Mouse (Mus musculus) retina, postnatal 7 days (tissue): ENCODE data around the gene Gck.

Experiments
- DNase-seq: peaks from one replicate; pipeline ENCODE4 v3.0.0-alpha.2; 2012; ENCODE audit warnings: low read depth, low spot score

Gene Gck

DNA sequence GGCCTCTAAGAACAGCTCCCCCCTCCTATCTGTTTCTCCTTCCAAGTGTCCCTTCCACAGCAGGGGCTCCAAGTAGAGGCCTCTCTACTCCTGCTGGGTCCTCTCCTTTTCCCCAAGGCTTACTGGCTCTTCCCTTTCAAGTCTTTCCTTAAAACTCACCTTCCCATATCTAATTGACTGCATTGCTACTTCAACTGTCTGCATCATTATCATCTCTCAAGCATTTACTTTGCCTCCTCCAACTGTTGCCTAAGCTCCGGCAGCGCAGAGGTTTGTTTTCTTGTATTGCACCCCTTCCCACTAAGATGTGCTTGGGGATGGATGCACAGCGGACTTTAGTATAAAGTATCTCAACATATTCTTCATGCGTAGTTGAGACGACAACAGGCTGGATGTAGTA, 72.5 kb downstream of the Gck start:
- DNase-seq = no peak

DNA sequence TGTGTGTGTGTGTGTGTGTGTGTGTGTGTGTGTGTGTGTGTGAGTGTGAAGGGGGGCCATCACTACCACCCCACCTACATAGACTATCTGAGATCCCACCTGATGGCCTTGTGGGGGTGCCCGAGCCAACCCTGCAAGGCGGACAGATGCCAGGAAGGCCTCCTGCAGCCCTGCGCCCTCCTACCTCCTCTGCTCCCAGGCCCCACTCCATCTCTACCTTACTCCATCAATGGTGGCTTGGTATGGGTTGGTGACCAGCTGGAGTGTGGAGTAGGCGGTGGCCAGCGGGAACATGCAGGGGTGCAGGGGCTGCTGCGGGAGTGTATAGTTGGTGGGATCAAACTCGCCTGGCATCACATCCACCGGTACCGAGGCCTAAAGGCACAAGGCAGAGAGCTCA, 76.7 kb downstream of the Gck start:
- DNase-seq = no peak

DNA sequence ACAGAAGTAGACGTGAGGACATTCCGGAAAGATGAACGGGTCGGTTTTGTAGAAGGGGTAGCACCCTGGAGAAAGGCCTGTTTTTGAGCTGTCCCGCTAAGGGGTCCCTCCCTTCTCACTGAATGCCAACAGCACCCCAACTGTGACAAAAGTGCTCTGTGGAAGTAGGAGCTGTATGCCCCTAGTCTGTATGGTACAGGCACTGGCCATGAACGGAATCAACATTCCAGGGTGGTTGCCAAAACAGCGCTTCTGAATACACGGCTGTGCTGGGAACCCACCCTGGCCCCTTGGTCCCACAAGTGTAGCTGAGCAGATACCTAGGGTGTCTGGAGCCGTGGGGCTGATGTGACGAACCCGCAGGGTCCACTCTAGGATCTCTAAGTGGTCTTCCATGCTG, 77.2 kb downstream of the Gck start:
- DNase-seq = no peak

DNA sequence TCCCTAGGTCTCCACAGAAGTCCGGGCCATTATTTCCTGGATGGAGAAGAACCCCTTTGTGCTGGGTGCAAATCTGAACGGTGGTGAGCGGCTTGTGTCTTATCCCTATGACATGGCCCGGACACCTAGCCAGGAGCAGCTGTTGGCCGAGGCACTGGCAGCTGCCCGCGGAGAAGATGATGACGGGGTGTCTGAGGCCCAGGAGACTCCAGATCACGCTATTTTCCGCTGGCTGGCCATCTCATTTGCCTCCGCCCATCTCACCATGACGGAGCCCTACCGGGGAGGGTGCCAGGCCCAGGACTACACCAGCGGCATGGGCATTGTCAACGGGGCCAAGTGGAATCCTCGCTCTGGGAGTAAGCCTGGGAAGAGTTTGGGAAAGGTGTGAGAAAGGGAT, 79.8 kb downstream of the Gck start:
- no peak for DNase-seq

DNA sequence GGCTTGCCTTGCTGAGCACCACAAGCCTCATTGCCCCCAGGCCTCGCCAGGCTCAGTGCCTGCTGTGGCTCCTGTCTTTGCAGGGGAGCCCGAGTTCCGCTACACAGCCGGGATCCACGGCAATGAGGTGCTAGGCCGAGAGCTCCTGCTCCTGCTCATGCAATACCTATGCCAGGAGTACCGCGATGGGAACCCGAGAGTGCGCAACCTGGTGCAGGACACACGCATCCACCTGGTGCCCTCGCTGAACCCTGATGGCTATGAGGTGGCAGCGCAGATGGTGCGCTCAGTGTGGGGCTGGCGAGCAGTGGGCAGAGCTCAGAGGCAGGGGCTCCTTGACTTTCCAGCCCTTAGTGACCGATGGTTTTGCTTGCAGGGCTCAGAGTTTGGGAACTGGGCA, 80.5 kb downstream of the Gck start:
- DNase-seq = no peak

DNA sequence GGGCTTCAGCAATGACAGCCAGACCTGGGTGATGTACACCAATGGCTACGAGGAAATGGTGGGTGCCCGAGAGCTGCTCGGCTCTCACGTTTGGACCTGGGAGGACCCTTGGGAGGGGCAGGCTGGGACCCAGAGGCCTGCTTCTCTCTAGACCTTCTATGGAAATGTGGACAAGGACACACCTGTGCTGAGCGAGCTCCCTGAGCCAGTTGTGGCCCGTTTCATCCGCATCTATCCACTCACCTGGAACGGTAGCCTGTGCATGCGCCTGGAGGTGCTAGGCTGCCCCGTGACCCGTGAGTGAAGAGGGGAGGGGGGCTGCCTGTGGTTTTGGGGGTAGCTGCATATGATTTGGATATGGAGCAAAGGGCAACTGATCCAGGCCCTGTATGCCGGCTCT, 81.6 kb downstream of the Gck start:
- no peak for DNase-seq

DNA sequence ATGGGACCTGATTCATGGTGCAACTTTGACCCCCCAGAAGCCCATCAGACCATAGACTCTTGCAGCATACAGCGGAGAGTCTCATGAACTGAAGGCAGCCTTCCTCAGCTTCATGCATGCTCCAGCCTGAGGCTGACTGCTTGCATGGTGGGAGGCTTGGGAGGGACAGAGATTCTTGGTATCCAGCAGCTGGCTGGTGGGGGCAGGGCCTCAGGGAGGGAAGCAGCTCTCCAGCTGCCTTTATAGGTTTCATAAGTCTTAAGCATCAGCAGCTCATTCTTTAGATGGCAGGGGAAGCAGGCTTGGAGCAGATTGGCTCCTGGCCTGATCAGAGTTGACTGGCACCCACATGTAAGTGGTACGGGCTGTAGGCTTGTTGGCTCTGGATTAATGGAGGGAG, 82.7 kb downstream of the Gck start:
- DNase-seq = no peak

DNA sequence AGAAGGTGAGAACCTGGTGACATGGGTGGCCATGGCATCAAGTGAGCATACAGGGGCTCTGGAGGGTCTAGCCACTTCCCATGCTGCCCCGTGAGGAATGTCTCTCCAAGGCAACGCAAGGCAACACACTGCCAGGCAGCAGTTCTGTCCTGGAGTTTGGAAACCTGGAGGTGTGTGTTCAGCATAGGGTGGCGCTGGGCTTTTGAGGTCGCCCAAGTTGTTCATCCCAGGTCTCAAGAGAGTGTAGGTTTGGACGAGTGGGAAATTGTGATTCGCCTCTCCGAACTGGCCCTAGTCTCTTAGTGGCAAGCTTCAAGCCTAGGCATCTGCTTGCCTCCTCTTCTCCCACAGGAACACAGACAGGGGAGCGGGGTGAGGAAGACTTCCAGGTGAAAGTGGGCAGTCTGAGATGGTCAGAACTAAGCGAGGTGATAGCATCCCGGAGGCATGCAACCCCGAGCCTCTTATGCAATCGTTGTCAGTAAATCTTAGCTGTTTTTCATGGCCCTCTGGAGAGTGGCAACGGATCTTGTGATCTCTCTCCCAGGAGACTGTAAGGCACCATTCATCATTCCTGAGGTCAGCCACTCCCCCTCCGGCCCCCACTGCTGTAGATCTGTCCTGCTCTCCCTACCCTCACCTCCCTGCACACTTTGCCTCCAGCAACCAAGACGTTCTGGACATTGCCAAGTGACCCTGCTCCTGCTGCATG, 87.3 kb downstream of the Gck start:
- no peak for DNase-seq

DNA sequence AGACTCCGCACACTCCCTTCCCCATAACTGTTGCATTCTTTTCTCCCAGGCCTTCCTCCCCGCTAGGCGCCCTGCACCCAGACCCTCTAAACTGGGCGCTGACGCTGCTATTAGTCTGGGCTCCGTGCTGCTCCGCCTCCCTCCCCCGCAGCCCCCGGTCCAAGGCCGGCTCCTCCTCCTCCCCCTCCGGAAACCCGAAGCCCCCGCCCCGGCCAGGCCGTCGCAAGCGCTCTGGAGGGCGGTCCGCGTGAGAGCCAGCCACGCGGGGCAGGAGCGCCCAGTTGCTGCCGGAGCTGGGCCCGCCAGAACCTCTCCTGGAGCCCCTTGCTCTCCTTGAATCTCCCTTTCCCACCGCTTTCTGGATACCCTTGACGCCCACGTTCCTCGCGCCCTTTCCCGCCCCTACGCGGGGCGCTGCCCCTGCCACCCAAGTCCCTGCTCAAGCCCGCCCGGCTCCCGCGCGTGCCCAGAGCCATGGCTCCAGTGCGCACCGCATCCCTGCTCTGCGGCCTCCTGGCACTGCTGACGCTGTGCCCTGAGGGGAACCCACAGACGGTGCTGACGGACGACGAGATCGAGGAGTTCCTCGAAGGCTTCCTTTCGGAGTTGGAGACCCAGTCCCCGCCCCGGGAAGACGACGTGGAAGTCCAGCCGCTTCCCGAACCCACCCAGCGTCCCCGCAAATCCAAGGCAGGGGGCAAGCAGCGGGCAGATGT, 88.0 kb downstream of the Gck start, which contains the start of gene Aebp1:
Aebp1 (plus strand) TSS at position 270 of the 716 bp plus-strand sequence.
- DNase-seq = no peak

DNA sequence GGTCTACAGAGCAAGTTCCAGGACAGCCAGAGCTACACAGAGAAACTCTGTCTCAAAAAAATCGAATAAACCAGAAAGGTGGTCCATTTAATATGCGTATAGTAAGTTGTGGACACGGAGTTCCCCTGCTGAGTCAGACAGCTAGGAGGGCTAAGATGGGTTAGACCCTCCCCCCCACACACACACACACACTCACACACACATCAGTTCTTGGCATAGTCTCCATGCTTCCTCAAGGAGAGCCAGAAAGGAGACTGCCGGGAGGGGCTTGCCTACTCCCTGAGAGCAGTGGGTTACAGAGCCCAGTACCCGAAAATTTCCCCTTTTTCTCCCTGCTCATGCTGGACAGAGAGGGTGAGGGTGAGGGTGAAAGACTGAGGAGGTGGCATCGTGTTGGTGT, 89.2 kb downstream of the Gck start:
- DNase-seq = no peak

DNA sequence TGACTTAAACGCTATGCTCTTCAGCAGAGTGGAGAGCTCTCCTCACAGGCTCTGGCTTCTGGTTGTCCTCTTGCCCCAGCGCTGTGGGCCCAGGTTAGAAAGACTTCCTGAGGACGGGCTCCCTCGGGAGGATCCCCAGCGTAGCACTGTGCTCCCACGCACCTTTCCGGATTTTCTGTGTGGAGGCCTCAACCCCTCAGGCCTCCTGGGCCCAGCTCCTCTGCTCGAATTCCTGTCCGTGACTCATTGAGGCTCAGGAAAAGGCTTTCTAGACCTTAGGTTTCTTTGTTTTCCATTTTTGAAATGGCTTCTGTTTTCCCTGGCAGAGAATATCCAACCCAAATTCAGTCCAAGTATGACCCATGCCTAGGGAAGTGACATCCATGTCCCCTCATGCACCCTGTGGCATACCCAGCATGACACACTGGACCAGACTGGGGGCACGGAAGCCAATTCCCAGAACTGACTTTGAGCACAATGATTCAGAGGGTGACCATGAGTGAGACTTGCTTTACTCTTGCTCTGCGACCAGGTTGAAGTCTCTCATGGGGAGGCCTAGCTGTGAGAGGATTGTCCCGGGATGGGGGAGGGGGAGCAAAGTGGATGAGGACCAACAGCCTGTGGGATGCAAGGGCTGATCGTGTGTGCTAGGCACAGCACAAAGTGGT, 89.9 kb downstream of the Gck start:
- no peak for DNase-seq

DNA sequence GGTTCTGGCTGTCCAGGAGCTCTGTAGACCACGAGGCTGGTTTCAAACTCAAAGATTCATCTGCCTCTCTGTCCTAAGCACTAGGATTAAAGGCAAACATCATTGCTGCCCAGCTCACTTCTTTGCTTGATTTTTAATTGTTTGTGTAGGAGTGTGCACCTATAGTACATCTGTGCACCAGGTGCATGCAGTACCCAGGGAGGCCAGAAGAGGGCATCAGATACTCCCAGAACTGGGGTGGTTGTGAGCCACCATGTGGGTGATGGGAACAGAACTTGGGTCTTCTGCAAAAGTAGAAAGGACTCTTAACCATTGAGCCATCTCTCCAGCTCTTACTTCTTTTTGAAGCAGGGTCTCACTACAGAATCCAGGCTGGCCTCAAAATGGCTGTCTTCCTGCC, 91.2 kb downstream of the Gck start:
- DNase-seq = no peak

DNA sequence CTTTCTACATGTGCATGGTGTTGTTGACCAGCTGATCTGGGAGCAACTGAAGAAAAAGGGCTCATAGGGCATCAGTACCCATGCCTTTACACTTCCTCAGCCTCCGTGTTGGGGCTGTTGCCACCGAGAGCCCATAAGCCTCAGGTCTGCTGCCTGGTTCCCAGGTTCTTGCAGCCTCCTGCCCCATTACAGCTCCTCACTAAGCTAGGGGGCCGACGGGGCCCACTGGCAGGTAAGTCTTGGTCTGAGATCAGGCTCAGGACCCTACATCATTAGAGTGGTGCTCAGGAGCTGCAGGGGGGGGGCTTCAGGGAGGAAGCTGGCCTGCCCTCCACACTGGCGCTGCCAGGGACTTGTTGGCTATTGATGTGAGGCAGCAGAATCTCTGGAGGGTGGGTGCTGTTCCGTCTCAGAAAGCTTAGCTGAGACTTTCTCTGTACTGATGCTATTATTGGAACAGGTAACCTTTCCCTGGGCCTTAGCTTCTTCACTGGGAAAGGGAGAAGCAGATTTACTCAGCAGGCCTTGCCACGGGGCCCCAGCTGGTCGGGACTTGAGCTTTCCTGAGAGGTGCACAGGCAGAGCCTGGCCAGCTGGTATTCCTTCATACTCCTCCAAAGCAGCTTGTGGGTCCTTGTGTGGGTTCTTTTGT, 93.3 kb downstream of the Gck start:
- no peak for DNase-seq

DNA sequence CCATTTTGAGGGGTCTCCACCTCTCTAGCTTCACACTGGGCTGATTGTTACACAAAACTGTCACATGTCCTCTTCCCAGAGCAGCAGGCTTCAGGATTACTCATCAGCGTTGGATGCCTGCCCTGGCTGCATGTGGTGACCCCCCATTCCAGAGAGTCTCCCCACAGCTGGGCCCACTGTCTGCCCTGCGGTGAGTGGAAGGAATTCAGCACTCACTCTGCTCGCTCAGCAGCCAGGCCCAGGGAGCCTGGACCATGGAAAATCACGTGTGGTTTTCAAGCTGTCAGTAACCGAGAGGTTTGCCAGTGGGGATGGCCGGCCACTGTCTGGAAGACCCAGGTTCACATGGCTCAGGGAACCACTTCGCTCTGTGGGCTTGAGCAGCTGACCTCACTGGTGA, 94.0 kb downstream of the Gck start:
- no peak for DNase-seq

DNA sequence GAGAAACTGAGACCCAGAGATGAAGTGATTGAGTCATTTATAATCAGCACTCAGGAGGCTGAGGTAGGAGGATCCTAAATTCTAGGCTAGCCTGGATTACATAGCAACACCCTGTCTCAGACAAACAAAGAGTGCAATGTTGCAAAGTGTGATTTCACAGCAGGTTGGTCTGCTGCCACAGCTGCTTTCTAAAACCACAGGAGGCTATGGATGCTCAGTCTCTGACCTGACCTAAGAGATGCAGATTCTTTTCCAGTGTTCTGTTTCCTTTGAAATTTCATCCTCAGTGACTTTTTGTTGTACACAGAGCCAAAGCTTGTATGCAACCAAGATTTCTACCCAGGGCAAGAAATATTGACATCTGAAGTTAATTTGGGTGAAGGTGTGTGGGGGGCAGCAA, 94.4 kb downstream of the Gck start:
- no peak for DNase-seq

DNA sequence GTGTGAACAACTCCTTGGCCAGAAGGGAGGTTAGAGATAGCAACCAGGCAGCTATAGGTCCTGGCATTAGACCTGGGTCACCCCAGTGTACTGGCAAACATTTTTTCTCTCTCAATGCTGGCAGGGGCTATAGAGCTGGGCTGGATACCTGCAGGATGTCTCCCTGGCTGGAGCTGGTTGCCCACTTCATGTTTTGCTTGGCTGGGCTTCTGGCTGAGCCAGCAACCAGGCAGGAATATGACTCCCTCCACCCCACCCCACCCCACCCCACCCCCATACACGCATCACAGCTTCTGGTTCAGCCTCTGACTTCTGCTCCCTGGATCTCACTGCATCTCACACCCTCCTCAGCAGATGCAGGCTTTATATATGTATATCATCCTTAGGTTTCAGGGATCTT, 97.6 kb downstream of the Gck start:
- DNase-seq = no peak

DNA sequence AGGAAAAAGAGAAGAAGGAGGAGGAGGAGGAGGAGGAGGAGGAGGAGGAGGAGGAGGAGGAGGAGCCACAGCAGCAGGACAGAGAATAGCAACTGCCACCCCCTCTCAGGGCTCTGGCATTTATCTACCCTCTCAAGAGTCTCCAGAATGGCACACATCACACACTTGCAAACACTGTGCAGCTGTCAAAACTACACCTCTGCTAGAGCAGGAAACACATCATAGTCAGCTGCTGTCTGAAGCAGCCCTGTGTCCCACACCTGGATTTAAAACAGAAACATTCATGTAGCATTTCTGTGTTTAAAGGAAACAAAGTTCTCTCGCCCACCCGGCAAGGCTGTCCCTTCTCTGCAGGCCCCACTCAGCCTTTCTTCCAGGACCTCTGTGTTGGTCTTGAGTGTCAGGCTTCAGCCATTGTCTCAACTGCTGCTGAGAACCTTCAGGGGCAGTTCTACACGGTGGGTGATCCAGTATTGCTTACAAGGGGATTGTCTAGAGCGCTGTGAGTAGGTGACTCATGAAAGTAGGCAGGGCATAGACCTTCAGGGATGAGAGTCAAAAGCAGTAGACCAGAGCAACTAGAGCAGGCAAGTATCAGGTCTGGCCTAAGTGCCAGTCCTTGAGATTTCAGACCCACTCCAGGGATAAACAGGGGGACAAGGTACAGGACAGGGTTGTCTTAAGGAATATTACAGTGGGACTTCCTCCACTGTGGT, 98.7 kb downstream of the Gck start:
- no peak for DNase-seq
